Mouse (Mus musculus) midbrain, embryonic 13.5 days (tissue): Measurements from ENCODE around the gene Pilrb2. TPM values are rescaled to one million over a fixed set of nuclear protein-coding genes. Genes with fewer than 3 reads are reported as not detected.
"Not testable (repeated sequence)": the region's sequence is repeated elsewhere in the genome, so short reads cannot be mapped to it uniquely, and the experiment has no call there.

ENCODE experiments used
- ATAC-seq: fragments of 200-750 bp; cut with Nextera tagmentation; 2 replicates; pipeline ENCODE4 v1.8.0; 2017; ENCODE audit warnings: mild to moderate bottlenecking, moderate TSS enrichment, moderate library complexity
- H3K27ac ChIP-seq: fragments of 300-500 bp; sonication (generic); 2 replicates; pipeline ENCODE4 v1.5.1; 2015; ENCODE audit warnings: inconsistent platforms, mild to moderate bottlenecking, moderate library complexity
- H3K27me3 ChIP-seq: fragments of 300-500 bp; sonication (generic); 2 replicates; pipeline ENCODE4 v1.6.1; 2015; ENCODE audit warnings: mild to moderate bottlenecking, inconsistent platforms
- H3K36me3 ChIP-seq: fragments of 300-500 bp; sonication (generic); 2 replicates; pipeline ENCODE4 v1.6.1; 2015; ENCODE audit warnings: mild to moderate bottlenecking, inconsistent platforms
- H3K4me1 ChIP-seq: fragments of 300-500 bp; sonication (generic); replicated peaks from 2 replicates; pipeline ENCODE4 v1.6.1; 2015; ENCODE audit warnings: inconsistent platforms
- H3K4me2 ChIP-seq: fragments of 300-500 bp; sonication (generic); replicated peaks from 2 replicates; pipeline ENCODE4 v1.6.1; 2015; ENCODE audit warnings: moderate library complexity, mild to moderate bottlenecking, inconsistent platforms
- H3K4me3 ChIP-seq: fragments of 300-500 bp; sonication (generic); replicated peaks from 2 replicates; pipeline ENCODE4 v1.5.1; 2015; ENCODE audit warnings: mild to moderate bottlenecking, inconsistent platforms
- H3K9ac ChIP-seq: fragments of 300-500 bp; sonication (generic); replicated peaks from 2 replicates; pipeline ENCODE4 v1.6.1; 2015; ENCODE audit warnings: mild to moderate bottlenecking, inconsistent platforms
- H3K9me3 ChIP-seq: fragments of 300-500 bp; sonication (generic); 2 replicates; pipeline ENCODE4 v1.6.1; 2016; ENCODE audit warnings: mild to moderate bottlenecking, inconsistent platforms
- WGBS: fragments of 180-500 bp; shearing (Covaris S2); methylation state at CpG from one replicate; pipeline ENCODE4 v1.1.7; 2015; 5-methylcytosine and 5-hydroxymethylcytosine counted together
- polyA plus RNA-seq: library from polyadenylated mRNA; unstranded; fragments of >200 nt; fragmentation: Nextera tagmentation; extraction: Ambion mirVana; gene quantifications from 2 replicates; pipeline ENCODE4 v1.2.1, GENCODE M21; 2015

Gene Pilrb2
- polyA plus RNA-seq: not detected in 2 replicates

GRCm38 (mm10) chr5:137871644-137872380, at the start of gene Pilrb2:
Pilrb2 (minus strand) TSS chr5:137871815.
- not testable (repeated sequence) for H3K9ac ChIP-seq, H3K36me3 ChIP-seq, H3K4me1 ChIP-seq, H3K27me3 ChIP-seq, H3K4me2 ChIP-seq, H3K4me3 ChIP-seq, H3K9me3 ChIP-seq, H3K27ac ChIP-seq, ATAC-seq
- WGBS: 60% methylated on average over 2 of the region's 3 CpGs

- no peak overlapping the region for H3K4me3 ChIP-seq
- H3K4me2 ChIP-seq: no peak overlapping the region
- H3K9ac ChIP-seq: no peak overlapping the region
- H3K4me1 ChIP-seq: no peaks in the 10 kb centered on the region
- 86% methylated on average over 6 of the region's 6 CpGs for WGBS
- H3K27me3 ChIP-seq: no peaks in the 10 kb centered on the region
- H3K36me3 ChIP-seq: no peaks in the 10 kb centered on the region
- no peak for ATAC-seq
- H3K9me3 ChIP-seq: no peaks in the 10 kb centered on the region
- no peak overlapping the region for H3K27ac ChIP-seq
Observed at GRCm38 (mm10) chr5:137915550-137915949, 43.9 kb upstream of the Pilrb2 start.

- Histone ChIP-seq H3K27me3 (no peaks in the 10 kb centered on the region), H3K4me1 (no peaks in the 10 kb centered on the region), H3K9me3 (no peaks in the 10 kb centered on the region), H3K36me3 (no peaks in the 10 kb centered on the region), H3K27ac (no peak overlapping the region), H3K4me3 (no peak overlapping the region), H3K9ac (no peak overlapping the region), H3K4me2 (no peak overlapping the region)
- ATAC-seq: no peak
Observed at GRCm38 (mm10) chr5:137914508-137914907, 42.9 kb upstream of the Pilrb2 start.

GRCm38 (mm10) chr5:137909564-137910262, 38.1 kb upstream of the Pilrb2 start:
- Histone ChIP-seq H3K4me3 (no peak overlapping the region), H3K36me3 (no peaks in the 10 kb centered on the region), H3K27me3 (no peaks in the 10 kb centered on the region), H3K4me1 (no peaks in the 10 kb centered on the region), H3K9me3 (no peaks in the 10 kb centered on the region), H3K4me2 (no peak overlapping the region), H3K27ac (no peak overlapping the region), H3K9ac (no peak overlapping the region)
- 92% methylated on average over 3 of the region's 3 CpGs for WGBS
- no peak for ATAC-seq

- Histone ChIP-seq H3K4me1 (no peaks in the 10 kb centered on the region), H3K4me3 (no peak overlapping the region), H3K36me3 (no peaks in the 10 kb centered on the region), H3K27ac (no peak overlapping the region), H3K9me3 (no peaks in the 10 kb centered on the region), H3K9ac (no peak overlapping the region), H3K27me3 (no peaks in the 10 kb centered on the region), H3K4me2 (no peak overlapping the region)
- 61% methylated on average over 1 of the region's 1 CpGs for WGBS
- no peak for ATAC-seq
Observed at GRCm38 (mm10) chr5:137897812-137898211, 26.2 kb upstream of the Pilrb2 start.

DNA sequence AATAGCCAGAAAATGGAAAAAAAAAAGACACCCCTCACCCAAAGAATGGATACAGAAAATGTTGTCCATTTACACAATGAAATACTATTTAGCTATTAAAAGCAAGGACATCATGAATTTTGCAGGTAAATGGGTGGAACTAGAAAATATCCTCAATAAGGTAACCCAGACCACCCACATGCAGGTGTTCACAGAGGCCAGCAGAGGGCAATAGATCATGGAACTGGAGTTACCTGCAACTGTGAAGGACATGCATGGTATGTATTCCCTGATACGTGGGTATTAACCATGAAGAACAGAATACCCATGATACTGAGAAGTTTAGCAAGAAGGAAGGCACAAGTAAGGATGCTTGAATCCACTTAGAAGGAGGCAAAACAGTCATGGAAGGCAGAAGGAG, 21.3 kb upstream of the Pilrb2 start:
- Histone ChIP-seq H3K27me3 (no peaks in the 10 kb centered on the region), H3K4me1 (no peaks in the 10 kb centered on the region), H3K9ac (no peak overlapping the region), H3K9me3 (no peaks in the 10 kb centered on the region), H3K27ac (no peak overlapping the region), H3K4me2 (no peak overlapping the region), H3K4me3 (no peak overlapping the region), H3K36me3 (no peaks in the 10 kb centered on the region)
- WGBS: 63% methylated on average over 1 of the region's 1 CpGs
- no peak for ATAC-seq

GRCm38 (mm10) chr5:137887666-137888065, 16.1 kb upstream of the Pilrb2 start:
- H3K4me3 ChIP-seq: no peak overlapping the region
- no peaks in the 10 kb centered on the region for H3K27me3 ChIP-seq
- H3K27ac ChIP-seq: no peak overlapping the region
- no peaks in the 10 kb centered on the region for H3K36me3 ChIP-seq
- no peak overlapping the region for H3K4me2 ChIP-seq
- H3K9ac ChIP-seq: no peak overlapping the region
- no peaks in the 10 kb centered on the region for H3K9me3 ChIP-seq
- WGBS: 93% methylated on average over 1 of the region's 1 CpGs
- no peak for ATAC-seq
- no peaks in the 10 kb centered on the region for H3K4me1 ChIP-seq

DNA sequence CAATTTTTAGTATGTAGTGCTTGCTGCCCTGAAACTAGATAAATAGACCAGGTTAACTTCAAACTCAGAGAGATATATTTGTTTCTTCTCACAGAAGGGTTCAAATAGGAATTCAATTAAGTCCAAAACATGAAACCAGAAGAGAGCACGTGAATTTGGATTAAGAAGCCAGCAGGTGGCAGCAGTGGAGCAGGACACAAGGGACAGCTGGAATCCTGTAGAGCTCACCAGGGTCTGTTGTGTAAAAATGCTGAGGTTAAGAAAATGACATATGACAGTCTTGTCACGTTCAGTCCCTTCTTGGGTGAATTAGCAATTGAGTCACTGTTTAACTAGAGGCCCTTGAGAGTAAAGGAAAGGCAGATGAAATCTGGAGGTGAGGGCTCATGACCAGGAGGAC, 14.3 kb upstream of the Pilrb2 start:
- no peak for ATAC-seq
- Histone ChIP-seq H3K27ac (no peak overlapping the region), H3K4me3 (no peak overlapping the region), H3K9ac (no peak overlapping the region), H3K4me1 (no peaks in the 10 kb centered on the region), H3K36me3 (no peaks in the 10 kb centered on the region), H3K27me3 (no peaks in the 10 kb centered on the region), H3K4me2 (no peak overlapping the region), H3K9me3 (no peaks in the 10 kb centered on the region)
- WGBS: 11% methylated on average over 2 of the region's 2 CpGs

- ATAC-seq: no peak
- Histone ChIP-seq H3K27ac (no peak overlapping the region), H3K27me3 (no peaks in the 10 kb centered on the region), H3K9ac (no peak overlapping the region), H3K4me3 (no peak overlapping the region), H3K4me2 (no peak overlapping the region), H3K4me1 (no peaks in the 10 kb centered on the region), H3K36me3 (no peaks in the 10 kb centered on the region), H3K9me3 (no peaks in the 10 kb centered on the region)
- WGBS: 92% methylated on average over 3 of the region's 3 CpGs
Observed at GRCm38 (mm10) chr5:137883345-137883744, 11.7 kb upstream of the Pilrb2 start.

GRCm38 (mm10) chr5:137882922-137883321, 11.3 kb upstream of the Pilrb2 start:
- ATAC-seq: no peak
- Histone ChIP-seq H3K27me3 (no peaks in the 10 kb centered on the region), H3K36me3 (no peaks in the 10 kb centered on the region), H3K4me2 (no peak overlapping the region), H3K4me1 (no peaks in the 10 kb centered on the region), H3K9me3 (no peaks in the 10 kb centered on the region), H3K4me3 (no peak overlapping the region), H3K9ac (no peak overlapping the region), H3K27ac (no peak overlapping the region)
- WGBS: 82% methylated on average over 4 of the region's 4 CpGs

GRCm38 (mm10) chr5:137877860-137878259, 6.2 kb upstream of the Pilrb2 start:
- Histone ChIP-seq H3K36me3 (no peaks in the 10 kb centered on the region), H3K4me3 (no peak overlapping the region), H3K27ac (no peak overlapping the region)

DNA sequence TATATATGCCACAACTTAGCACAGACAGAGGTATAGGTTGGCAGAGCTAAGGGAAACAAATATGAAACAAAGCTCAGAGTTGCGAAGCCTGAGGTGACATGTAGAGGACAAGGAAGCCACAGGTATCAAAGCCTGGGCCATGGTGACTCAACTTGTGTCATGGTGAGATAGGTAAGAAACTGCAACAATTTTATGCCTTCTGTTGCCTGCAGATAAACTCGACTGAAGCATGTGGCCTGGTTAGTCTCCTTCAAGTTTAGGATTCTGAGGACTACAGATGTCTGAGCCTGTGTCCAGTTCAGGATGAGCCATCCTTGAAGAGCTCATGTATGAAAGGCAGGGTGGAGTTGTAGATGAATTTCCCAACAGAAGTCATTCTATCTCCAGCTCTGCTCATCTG, 3.4 kb upstream of the Pilrb2 start:
- no peak for ATAC-seq
- Histone ChIP-seq H3K27me3 (no peaks in the 10 kb centered on the region), H3K36me3 (no peaks in the 10 kb centered on the region), H3K4me1 (no peaks in the 10 kb centered on the region), H3K9ac (no peak overlapping the region), H3K9me3 (no peaks in the 10 kb centered on the region), H3K4me2 (no peak overlapping the region), H3K4me3 (no peak overlapping the region), H3K27ac (no peak overlapping the region)
- WGBS: 85% methylated on average over 2 of the region's 2 CpGs

More at GRCm38 (mm10) chr5:137877860-137878259, 6.2 kb upstream of the Pilrb2 start:
- no peak overlapping the region for H3K9ac ChIP-seq
- no peaks in the 10 kb centered on the region for H3K27me3 ChIP-seq
- H3K4me2 ChIP-seq: no peak overlapping the region
- H3K4me1 ChIP-seq: no peaks in the 10 kb centered on the region
- 51% methylated on average over 2 of the region's 2 CpGs for WGBS
- H3K9me3 ChIP-seq: no peaks in the 10 kb centered on the region
- no peak for ATAC-seq

DNA sequence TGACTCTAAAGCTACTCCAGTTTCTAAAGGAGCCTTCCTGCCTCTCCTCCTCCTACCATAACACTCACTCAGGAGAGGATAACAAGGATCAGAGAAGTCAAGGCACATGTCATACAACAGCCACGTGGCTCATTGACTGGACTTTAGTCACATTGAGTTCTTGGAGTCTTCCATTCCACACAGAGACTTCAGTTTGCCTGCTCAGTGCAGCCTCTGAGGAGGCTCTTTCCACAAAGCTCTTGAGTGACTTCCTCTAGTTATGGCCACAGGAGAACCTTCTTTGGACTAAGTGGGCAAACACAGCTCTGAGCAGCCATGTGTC, 727 bp upstream of the Pilrb2 start:
- H3K4me2 ChIP-seq, H3K4me1 ChIP-seq, H3K27me3 ChIP-seq, H3K36me3 ChIP-seq, ATAC-seq, H3K9me3 ChIP-seq, H3K9ac ChIP-seq, H3K27ac ChIP-seq, H3K4me3 ChIP-seq: not testable (repeated sequence)
- WGBS: 50% methylated on average over 1 of the region's 1 CpGs
